Mouse (Mus musculus) CH12.LX (cell line): Measurements from ENCODE around the gene Plekha5. TPM values are rescaled to one million over a fixed set of nuclear protein-coding genes. Genes with fewer than 3 reads are reported as not detected.

ENCODE experiments used
- DNase-seq: peaks from one replicate; pipeline ENCODE4 v3.0.0-alpha.2; 2013; ENCODE audit errors: extremely low read depth
- H3K27ac ChIP-seq: 2 replicates; pipeline ENCODE4 v1.5.1; 2012; ENCODE audit warnings: low read depth, mild to moderate bottlenecking, control low read depth, moderate library complexity; ENCODE audit not compliant: insufficient read depth
- H3K27me3 ChIP-seq: replicated peaks from 2 replicates; pipeline ENCODE3; 2012; ENCODE audit warnings: inconsistent platforms
- H3K36me3 ChIP-seq, 2 experiments: replicated peaks in 1 of 2; 2 replicates each; pipeline versions ENCODE3 to v1.6.1; 2012; ENCODE audit warnings: inconsistent platforms in 1 of 2, low read length in 1 of 2, mild to moderate bottlenecking in 1 of 2, mixed read lengths in 1 of 2, moderate library complexity in 1 of 2; ENCODE audit not compliant: control insufficient read depth in 1 of 2, insufficient read depth in 1 of 2
- H3K4me1 ChIP-seq, 2 experiments: 2 replicates each; pipeline ENCODE4 v1.6.1; 2012; ENCODE audit warnings: inconsistent platforms in 1 of 2, moderate library complexity in 1 of 2; ENCODE audit not compliant: insufficient read depth in 2 of 2, control insufficient read depth in 1 of 2
- H3K4me2 ChIP-seq: 2 replicates; pipeline ENCODE4 v1.6.1; 2012; ENCODE audit warnings: low read depth, mild to moderate bottlenecking, control low read depth; ENCODE audit not compliant: poor library complexity, insufficient read depth, severe bottlenecking
- H3K4me3 ChIP-seq, 3 experiments: fragments of 150-350 bp in 1 of 3; sonication (generic) in 1 of 3; replicated peaks in 1 of 3; 2 replicates each; pipeline versions ENCODE3 to v1.5.1; 2011 to 2012; ENCODE audit warnings: low read depth in 2 of 3, low read length in 2 of 3, mild to moderate bottlenecking in 2 of 3, moderate library complexity in 2 of 3, control low read depth in 1 of 3, improper control_type of control experiment in 1 of 3, inconsistent platforms in 1 of 3, mixed read lengths in 1 of 3; ENCODE audit not compliant: poor library complexity in 1 of 3
- H3K79me2 ChIP-seq: replicated peaks from 2 replicates; pipeline ENCODE4 v1.6.1; 2012; ENCODE audit warnings: mild to moderate bottlenecking, moderate library complexity; ENCODE audit not compliant: control insufficient read depth, poor library complexity, insufficient read depth, severe bottlenecking; ENCODE audit errors: extremely low read depth
- H3K9ac ChIP-seq: 2 replicates; pipeline ENCODE4 v1.6.1; 2012; ENCODE audit warnings: low read depth, mild to moderate bottlenecking, control low read depth, moderate library complexity; ENCODE audit not compliant: insufficient read depth
- H3K9me3 ChIP-seq: replicated peaks from 2 replicates; pipeline ENCODE3; 2012; ENCODE audit warnings: low read length, inconsistent platforms, mixed read lengths
- CHD1 ChIP-seq: IDR thresholded peaks from 2 replicates; pipeline ENCODE4 v1.6.1; 2012; ENCODE audit warnings: low read depth, low read length, improper control_type of control experiment, inconsistent platforms
- ELF1 ChIP-seq: IDR thresholded peaks from 2 replicates; pipeline ENCODE4 v1.6.1; 2014; ENCODE audit warnings: low read depth, mild to moderate bottlenecking, inconsistent platforms, low read length, improper control_type of control experiment
- EP300 ChIP-seq: IDR thresholded peaks from 2 replicates; pipeline ENCODE4 v1.6.1; 2011; ENCODE audit warnings: low read length, improper control_type of control experiment
- ETS1 ChIP-seq: conservative IDR thresholded peaks from 2 replicates; pipeline ENCODE4 v1.6.1; 2012; ENCODE audit warnings: low read depth, mild to moderate bottlenecking, inconsistent platforms, low read length, improper control_type of control experiment, moderate library complexity
- JUND ChIP-seq: conservative IDR thresholded peaks from 2 replicates; pipeline ENCODE4 v1.6.1; 2011; ENCODE audit warnings: low read depth, low read length, improper control_type of control experiment
- KAT2A ChIP-seq: IDR thresholded peaks from 2 replicates; pipeline ENCODE4 v1.6.1; 2012; ENCODE audit warnings: low read length, improper control_type of control experiment, inconsistent platforms; ENCODE audit not compliant: insufficient replicate concordance
- MAFK ChIP-seq: IDR thresholded peaks from 2 replicates; pipeline ENCODE4 v1.6.1; 2011; ENCODE audit warnings: low read length, improper control_type of control experiment; ENCODE audit not compliant: insufficient replicate concordance
- MAX ChIP-seq: IDR thresholded peaks from 2 replicates; pipeline ENCODE4 v1.6.1; 2011; ENCODE audit warnings: low read length, improper control_type of control experiment
- MEF2A ChIP-seq: IDR thresholded peaks from 2 replicates; pipeline ENCODE4 v1.6.1; 2014; ENCODE audit warnings: low read depth, mild to moderate bottlenecking, inconsistent platforms, low read length, improper control_type of control experiment, borderline replicate concordance
- NRF1 ChIP-seq: IDR thresholded peaks from 2 replicates; pipeline ENCODE4 v1.6.1; 2014; ENCODE audit warnings: low read depth, mild to moderate bottlenecking, inconsistent platforms, low read length, improper control_type of control experiment, moderate library complexity
- PAX5 ChIP-seq: IDR thresholded peaks from 2 replicates; pipeline ENCODE4 v1.6.1; 2012; ENCODE audit warnings: low read length, inconsistent platforms, mixed read lengths
- POLR2AphosphoS2 ChIP-seq: IDR thresholded peaks from 2 replicates; pipeline ENCODE4 v1.6.1; 2011; ENCODE audit warnings: low read depth, low read length, improper control_type of control experiment
- RCOR1 ChIP-seq: conservative IDR thresholded peaks from 2 replicates; pipeline ENCODE4 v1.6.1; 2012; ENCODE audit warnings: low read depth, mild to moderate bottlenecking, inconsistent platforms, low read length, improper control_type of control experiment
- SMC3 ChIP-seq: IDR thresholded peaks from 2 replicates; pipeline ENCODE4 v1.6.1; 2011; ENCODE audit warnings: low read depth, low read length, improper control_type of control experiment
- TCF12 ChIP-seq: IDR thresholded peaks from 2 replicates; pipeline ENCODE4 v1.6.1; 2014; ENCODE audit warnings: low read depth, mild to moderate bottlenecking, inconsistent platforms, low read length, improper control_type of control experiment
- USF1 ChIP-seq: IDR thresholded peaks from 2 replicates; pipeline ENCODE4 v1.6.1; 2014; ENCODE audit warnings: low read depth, mild to moderate bottlenecking, inconsistent platforms, low read length, improper control_type of control experiment
- USF2 ChIP-seq: conservative IDR thresholded peaks from 2 replicates; pipeline ENCODE4 v1.6.1; 2011; ENCODE audit warnings: low read depth, low read length, improper control_type of control experiment
- ZC3H11A ChIP-seq: IDR thresholded peaks from 2 replicates; pipeline ENCODE4 v1.6.1; 2012; ENCODE audit warnings: low read depth, mild to moderate bottlenecking, inconsistent platforms, low read length, improper control_type of control experiment
- ZKSCAN1 ChIP-seq: IDR thresholded peaks from 2 replicates; pipeline ENCODE4 v1.6.1; 2012; ENCODE audit warnings: low read depth, inconsistent platforms, low read length, improper control_type of control experiment, borderline replicate concordance
- ZNF384 ChIP-seq: IDR thresholded peaks from 2 replicates; pipeline ENCODE4 v1.6.1; 2012; ENCODE audit warnings: low read depth, low read length, improper control_type of control experiment, inconsistent platforms
- dilution Hi-C: fragments of 300-500 bp; cut with MboI; formaldehyde crosslinking; loops from 2 replicates; pipeline ENCODE4 v1.14.3; 2020; ENCODE audit warnings: low sequenced_read_pairs; ENCODE audit not compliant: extremely low pct_unique_long_range_greater_than_20kb, extremely low pct_ligation_motif_present
- in situ Hi-C: fragments of 300-500 bp; cut with MboI; formaldehyde crosslinking; loops from 3 replicates; pipeline ENCODE4 v1.14.3; 2019; ENCODE audit warnings: low sequenced_read_pairs, low pct_ligation_motif_present, low pct_unique_long_range_greater_than_20kb, mixed read lengths
- polyA plus RNA-seq: library from polyadenylated mRNA; unstranded; fragments of >175 nt; gene quantifications from 2 replicates; pipeline ENCODE4 v1.2.1, GENCODE M21; 2012; ENCODE audit warnings: low read depth; ENCODE audit not compliant: insufficient read length
- total RNA-seq, 2 experiments: library from RNA; depleted of rRNA; stranded (reverse); fragments of 300-350 nt in 1 of 2; fragments of >200 nt in 1 of 2; gene quantifications; 2 replicates each; pipeline ENCODE4 v1.2.3; 2012 to 2014

The Plekha5 gene
- total and polyA plus RNA-seq, 3 experiments = 0.12 to 0.38 (median 0.27) TPM

DNA sequence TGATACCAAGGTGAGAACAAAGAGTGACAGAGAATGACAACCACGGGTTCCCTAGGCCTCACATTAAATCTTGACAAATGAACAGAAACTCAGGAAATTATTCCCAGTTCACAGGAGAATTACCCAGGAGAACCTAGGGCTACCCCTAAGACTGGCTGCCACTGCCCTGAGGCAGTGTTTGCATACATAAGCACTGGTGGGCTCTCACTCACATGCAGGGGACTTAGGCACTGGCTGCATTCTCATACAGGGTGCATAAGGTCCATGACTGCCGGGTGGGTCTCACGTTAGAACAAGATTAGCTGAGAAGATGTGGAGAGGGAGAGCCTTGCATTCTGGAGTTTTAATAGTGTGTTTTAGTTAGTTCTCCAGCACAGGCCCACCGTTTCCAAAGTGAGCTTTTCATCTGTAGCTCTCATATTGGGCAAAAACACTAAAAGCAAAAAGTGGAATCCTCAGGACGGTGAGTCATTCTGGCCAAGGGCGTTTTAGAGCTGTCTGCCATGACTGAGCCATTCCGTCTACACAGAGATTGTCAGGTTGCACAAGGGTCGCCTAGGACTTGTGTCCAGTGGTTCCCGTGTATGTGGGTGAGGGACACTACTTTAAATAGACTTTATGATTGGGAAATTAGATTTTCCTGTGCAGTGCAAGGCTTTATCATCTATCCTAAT is 138.2 kb downstream of the Plekha5 start:
- TF ChIP-seq MAFK (no peak), MAX (no peak), CHD1 (no peak), ZNF384 (no peak), ZKSCAN1 (no peak), RCOR1 (no peak), ZC3H11A (no peak), JUND (no peak), USF2 (no peak), USF1 (no peak), EP300 (no peak), MEF2A (no peak), PAX5 (no peak), SMC3 (no peak), NRF1 (no peak), ETS1 (no peak)
- in situ Hi-C loops = loop anchor here (10.0 kb wide), 1 partner anchor 87 kb away; no protein-coding TSS in a partner anchor
- no peak overlapping the region for H3K4me2 ChIP-seq
- H3K4me1 ChIP-seq = peaks cover 5 to 11% of the 10 kb centered on the region in 2 experiments
- no peak overlapping the region for H3K27ac ChIP-seq
- H3K27me3 ChIP-seq = no peaks in the 10 kb centered on the region
- no peak overlapping the region for H3K9ac ChIP-seq
- no peak overlapping the region for H3K4me3 ChIP-seq
- H3K79me2 ChIP-seq = no peaks in the 10 kb centered on the region
- dilution Hi-C loops = no loop called here
- no peaks in the 10 kb centered on the region for H3K36me3 ChIP-seq
- no peak for DNase-seq
- H3K9me3 ChIP-seq = no peaks in the 10 kb centered on the region

DNA sequence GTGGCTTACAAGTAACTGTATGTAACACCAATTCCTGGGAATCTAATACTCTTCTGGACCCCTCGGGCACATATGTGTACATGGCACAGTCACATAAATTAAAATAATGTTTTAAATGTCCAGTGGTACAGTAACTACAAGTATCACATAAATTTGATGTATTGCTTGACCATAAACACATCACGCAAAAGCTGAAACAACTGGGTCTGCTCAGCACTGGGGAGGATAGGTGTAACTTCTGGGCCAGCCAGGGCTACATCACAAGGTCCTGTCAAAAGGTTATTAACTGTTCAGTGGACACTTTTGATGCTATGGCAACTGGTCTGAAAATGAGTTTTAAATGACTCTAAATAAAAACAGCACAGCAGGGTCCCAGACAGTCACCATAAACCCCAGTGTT is 143.3 kb downstream of the Plekha5 start:
- dilution Hi-C loops = no loop called here

More for the DNA sequence above, 143.3 kb downstream of the Plekha5 start:
- no peak for TF ChIP-seq ZKSCAN1
- TF ChIP-seq ELF1 = no peak
- no peak for TF ChIP-seq RCOR1
- TF ChIP-seq USF1 = no peak
- no peak for TF ChIP-seq TCF12
- TF ChIP-seq POLR2AphosphoS2 = no peak
- no peak for TF ChIP-seq MEF2A
- no peak for TF ChIP-seq KAT2A
- H3K27me3 ChIP-seq = no peaks in the 10 kb centered on the region
- H3K4me2 ChIP-seq = no peak overlapping the region
- no peak overlapping the region for H3K4me3 ChIP-seq
- H3K9ac ChIP-seq = no peak overlapping the region
- in situ Hi-C loops = loop anchor here (10.0 kb wide), 1 partner anchor 92 kb away; no protein-coding TSS in a partner anchor
- H3K9me3 ChIP-seq = no peaks in the 10 kb centered on the region
- DNase-seq = no peak
- no peaks in the 10 kb centered on the region for H3K79me2 ChIP-seq
- H3K4me1 ChIP-seq = peaks cover 0 to 14% of the 10 kb centered on the region in 2 experiments; a peak in 2 of 4 replicates
- H3K27ac ChIP-seq = no peak overlapping the region
- no peaks in the 10 kb centered on the region for H3K36me3 ChIP-seq
